Mouse (Mus musculus) liver, embryonic 14.5 days (tissue): ENCODE data around the gene Nup210. TPM values are rescaled to one million over a fixed set of nuclear protein-coding genes. Genes with fewer than 3 reads are reported as not detected.

ENCODE experiments used
- ATAC-seq: fragments of 200-750 bp; cut with Nextera tagmentation; 2 replicates; pipeline ENCODE4 v1.8.0; 2017; ENCODE audit warnings: moderate number of reproducible peaks, mild to moderate bottlenecking, moderate library complexity; ENCODE audit not compliant: insufficient read depth
- DNase-seq, 3 experiments: peaks; one replicate each; pipeline ENCODE4 v3.0.0-alpha.2; 2012 to 2013; ENCODE audit warnings: low read depth in 3 of 3, low spot score in 3 of 3
- H3K27ac ChIP-seq: fragments of 300-500 bp; sonication (generic); 2 replicates; pipeline ENCODE4 v1.5.1; 2014; ENCODE audit warnings: moderate library complexity, mild to moderate bottlenecking, control low read depth, inconsistent platforms
- H3K27me3 ChIP-seq: fragments of 300-500 bp; sonication (generic); 2 replicates; pipeline ENCODE4 v1.6.1; 2014; ENCODE audit warnings: mild to moderate bottlenecking, low read length, moderate library complexity; ENCODE audit not compliant: control insufficient read depth, insufficient read depth
- H3K36me3 ChIP-seq: fragments of 300-500 bp; sonication (generic); replicated peaks from 2 replicates; pipeline ENCODE4 v1.6.1; 2014; ENCODE audit warnings: low read depth; ENCODE audit not compliant: control insufficient read depth, insufficient read depth
- H3K4me1 ChIP-seq, 2 experiments: fragments of 200-500 bp in 1 of 2; fragments of 300-500 bp in 1 of 2; sonication (generic) in 1 of 2; replicated peaks; 2 replicates each; pipeline ENCODE4 v1.6.1; 2012 to 2014; ENCODE audit warnings: antibody characterized with exemption in 1 of 2, inconsistent platforms in 1 of 2, low read length in 1 of 2; ENCODE audit not compliant: control insufficient read depth in 2 of 2, insufficient read depth in 2 of 2
- H3K4me2 ChIP-seq: fragments of 300-500 bp; sonication (generic); 2 replicates; pipeline ENCODE4 v1.6.1; 2014; ENCODE audit warnings: low read depth, mild to moderate bottlenecking, control low read depth, moderate library complexity
- H3K4me3 ChIP-seq, 2 experiments: fragments of 200-500 bp in 1 of 2; fragments of 300-500 bp in 1 of 2; sonication (generic) in 1 of 2; 2 replicates each; pipeline ENCODE4 v1.5.1; 2012 to 2014; ENCODE audit warnings: low read depth in 2 of 2, low read length in 2 of 2, mild to moderate bottlenecking in 2 of 2, control low read depth in 1 of 2, inconsistent platforms in 1 of 2, moderate library complexity in 1 of 2; ENCODE audit not compliant: insufficient read depth in 1 of 2
- H3K9ac ChIP-seq: fragments of 300-500 bp; sonication (generic); replicated peaks from 2 replicates; pipeline ENCODE4 v1.6.1; 2014; ENCODE audit warnings: mild to moderate bottlenecking, control low read depth, moderate library complexity
- H3K9me3 ChIP-seq: fragments of 300-500 bp; sonication (generic); 2 replicates; pipeline ENCODE4 v1.6.1; 2016; ENCODE audit warnings: low read length, mixed read lengths; ENCODE audit not compliant: control insufficient read depth
- CTCF ChIP-seq: IDR thresholded peaks from 2 replicates; pipeline ENCODE4 v1.5.1; 2016; ENCODE audit warnings: antibody characterized with exemption, low read depth, control low read depth
- EP300 ChIP-seq: IDR thresholded peaks from 2 replicates; pipeline ENCODE4 v1.6.1; 2016; ENCODE audit warnings: antibody characterized with exemption, low read depth
- WGBS: fragments of 180-500 bp; shearing (Covaris S2); extraction: QIAGEN DNeasy Blood & Tissue Kit; methylation state at CpG from one replicate; pipeline ENCODE4 v1.1.7; 2014; ENCODE audit not compliant: insufficient replicate concordance; 5-methylcytosine and 5-hydroxymethylcytosine counted together
- polyA plus RNA-seq, 2 experiments: library from polyadenylated mRNA; depleted of rRNA in 1 of 2; stranded (reverse) in 1 of 2; unstranded in 1 of 2; fragments of >200 nt; fragmentation: Nextera tagmentation in 1 of 2; extraction: Ambion mirVana in 1 of 2; gene quantifications; 2 replicates each; pipeline versions ENCODE4 v1.2.1 to v1.2.3; 2012 to 2014

Nup210 gene
- polyA plus RNA-seq, 2 experiments: 32.4 to 35.1 TPM

DNA sequence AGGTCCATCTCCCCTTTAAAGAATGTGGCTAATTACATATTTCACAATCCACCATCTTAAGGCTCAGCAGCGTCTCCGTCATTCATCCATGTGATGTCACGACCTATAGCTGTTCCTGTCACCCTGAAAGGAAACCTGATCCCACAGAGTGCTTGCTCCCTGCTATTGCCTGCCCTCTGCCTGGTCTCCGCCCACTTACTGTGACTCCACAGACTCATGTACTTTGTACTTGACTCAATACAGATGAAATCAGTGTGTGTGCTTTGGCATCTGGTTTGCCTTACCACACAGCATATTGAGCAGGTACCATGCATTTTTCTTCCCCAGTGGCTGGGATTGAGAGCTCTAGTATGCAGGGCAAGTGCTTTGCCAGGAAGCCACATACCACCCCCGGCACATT, 45.7 kb upstream of the Nup210 start:
- no peaks in the 10 kb centered on the region for H3K9me3 ChIP-seq
- WGBS: 73% methylated on average over 5 of the region's 5 CpGs
- no peaks in the 10 kb centered on the region for H3K27me3 ChIP-seq
- TF ChIP-seq CTCF (no peak), EP300 (no peak)
- H3K4me2 ChIP-seq: peak overlapping the region; percentile 76
- peak in 1 of 3 experiments; percentile 45 for DNase-seq
- ATAC-seq: no peak
- H3K27ac ChIP-seq: peak overlapping the region; percentile 99
- peaks cover 77% of the 10 kb centered on the region in 2 experiments for H3K4me1 ChIP-seq
- H3K9ac ChIP-seq: no peak overlapping the region; the same call in 1 of the 2 replicates
- H3K4me3 ChIP-seq: no peak overlapping the region
- no peaks in the 10 kb centered on the region; the same call in 1 of the 2 replicates for H3K36me3 ChIP-seq

DNA sequence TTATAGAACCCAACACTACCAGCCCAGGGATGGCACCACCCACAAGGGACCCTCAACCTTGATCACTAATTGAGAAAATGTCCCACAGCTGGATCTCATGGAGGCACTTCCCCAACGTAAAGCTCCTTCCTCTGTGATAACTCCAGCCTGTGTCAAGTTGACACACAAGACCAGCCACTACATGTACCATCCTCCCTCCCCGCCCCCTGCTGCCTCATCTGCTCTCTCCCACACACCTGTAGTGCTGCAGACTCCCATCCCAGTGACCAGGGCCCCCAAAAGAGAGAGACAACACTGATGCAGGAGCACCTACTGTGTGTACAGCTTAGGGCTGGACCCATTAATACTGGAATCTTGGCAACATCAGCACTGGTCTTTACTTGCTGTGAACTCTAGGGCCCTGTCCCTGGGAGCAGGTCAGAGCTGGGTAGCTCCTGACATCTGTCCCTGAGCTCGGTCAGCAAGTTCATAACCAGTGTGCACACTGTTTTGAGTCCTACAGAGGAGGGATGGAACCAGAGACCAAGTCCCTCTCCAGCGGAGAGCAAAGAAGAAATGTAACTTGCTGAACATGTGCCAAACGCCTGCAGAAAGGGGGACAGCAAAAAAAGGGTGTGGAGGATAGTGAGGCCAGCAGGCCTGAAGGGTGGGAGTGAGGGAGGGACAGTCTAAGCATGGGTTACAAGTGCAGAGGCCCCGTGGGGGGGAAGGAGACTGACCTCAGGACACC, 45.0 kb upstream of the Nup210 start:
- H3K4me1 ChIP-seq: peaks cover 79 to 81% of the 10 kb centered on the region in 2 experiments
- WGBS: 69% methylated on average over 6 of the region's 6 CpGs
- DNase-seq (no peak), ATAC-seq (no peak)
- no peak for TF ChIP-seq EP300
- no peak for TF ChIP-seq CTCF
- no peaks in the 10 kb centered on the region for H3K9me3 ChIP-seq
- peak overlapping the region; percentile 27 for H3K4me2 ChIP-seq
- H3K27ac ChIP-seq: peak overlapping the region; percentile 99
- H3K4me3 ChIP-seq: no peak overlapping the region
- peak overlapping the region; percentile 25; the same call in 1 of the 2 replicates for H3K9ac ChIP-seq
- no peaks in the 10 kb centered on the region; the same call in 1 of the 2 replicates for H3K36me3 ChIP-seq
- H3K27me3 ChIP-seq: no peaks in the 10 kb centered on the region

DNA sequence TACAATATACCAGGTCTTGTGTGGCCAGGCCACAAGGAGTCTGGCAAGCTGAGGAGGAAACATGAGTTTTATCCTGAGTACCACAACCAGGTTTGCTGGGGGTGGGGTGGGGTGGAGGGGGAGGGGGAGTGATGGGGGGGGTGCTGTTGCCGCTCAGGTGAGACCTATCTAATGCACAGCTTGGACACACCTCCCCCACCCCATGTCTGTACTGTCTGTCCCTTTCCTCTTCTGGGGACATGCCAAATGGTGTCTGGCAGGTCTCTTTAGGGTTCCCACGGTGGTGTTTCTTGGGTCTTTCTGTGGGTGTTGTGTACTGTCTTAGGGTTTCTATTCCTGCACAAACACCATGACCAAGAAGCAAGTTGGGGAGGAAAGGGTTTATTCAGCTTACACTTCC, 44.3 kb upstream of the Nup210 start:
- Histone ChIP-seq H3K9me3 (no peaks in the 10 kb centered on the region), H3K4me3 (no peak overlapping the region), H3K9ac (no peak overlapping the region; the same call in 1 of the 2 replicates), H3K27ac (peak overlapping the region; percentile 99), H3K27me3 (no peaks in the 10 kb centered on the region), H3K4me2 (no peak overlapping the region), H3K36me3 (no peaks in the 10 kb centered on the region), H3K4me1 (peaks cover 84 to 86% of the 10 kb centered on the region in 2 experiments)
- TF ChIP-seq EP300: no peak
- no peak for TF ChIP-seq CTCF
- DNase-seq (no peak), ATAC-seq (no peak)
- WGBS: 74% methylated on average over 2 of the region's 2 CpGs

DNA sequence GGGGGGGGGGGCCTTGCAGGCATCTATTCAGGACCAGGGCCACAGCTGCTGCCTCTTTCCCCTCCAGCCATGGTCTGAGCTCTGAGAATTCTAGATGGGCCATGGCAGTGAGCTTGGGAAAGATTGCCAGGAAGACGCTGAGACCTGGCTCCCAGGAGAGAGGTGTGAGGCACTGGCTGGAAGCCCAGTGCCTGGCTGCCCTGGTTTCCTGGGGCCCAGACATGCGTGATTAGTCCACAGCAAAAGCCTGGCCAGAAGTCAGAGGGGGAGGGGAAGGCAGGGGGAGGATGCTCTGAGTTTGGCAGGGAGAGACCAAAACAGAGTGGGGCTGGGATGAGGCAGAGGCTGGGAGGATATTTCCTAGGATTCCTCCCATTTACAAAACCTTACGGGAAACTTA, 43.8 kb upstream of the Nup210 start:
- Histone ChIP-seq H3K4me2 (peak overlapping the region; percentile 82), H3K4me3 (no peak overlapping the region), H3K9me3 (no peaks in the 10 kb centered on the region), H3K36me3 (no peaks in the 10 kb centered on the region), H3K27me3 (no peaks in the 10 kb centered on the region), H3K27ac (peak overlapping the region; percentile 99), H3K9ac (peak overlapping the region; percentile 36), H3K4me1 (peaks cover 86 to 88% of the 10 kb centered on the region in 2 experiments)
- DNase-seq (no peak), ATAC-seq (no peak)
- 57% methylated on average over 3 of the region's 3 CpGs for WGBS
- TF ChIP-seq EP300: no peak
- no peak for TF ChIP-seq CTCF

DNA sequence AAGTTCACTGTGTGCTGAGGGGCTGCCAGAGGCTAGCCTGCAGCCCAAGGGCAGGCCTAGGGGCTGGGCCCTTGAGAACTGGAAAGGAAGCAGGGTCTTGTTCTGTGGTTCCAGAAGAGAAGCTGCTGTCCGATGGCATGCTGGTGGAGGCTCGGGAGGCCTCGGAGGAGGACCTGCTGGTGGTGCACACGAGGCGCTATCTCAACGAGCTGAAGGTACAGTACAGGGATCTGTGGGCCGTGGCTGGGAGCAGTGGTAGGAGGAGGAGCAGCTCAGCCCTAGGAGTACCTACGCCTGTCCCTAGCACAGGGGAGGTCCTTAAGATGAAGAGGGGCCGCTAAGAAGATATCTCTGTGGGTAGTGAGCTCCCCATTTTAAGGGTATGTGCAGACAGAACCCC, 42.4 kb upstream of the Nup210 start:
- peak overlapping the region; percentile 28 to 75 for H3K4me3 ChIP-seq
- peak; percentile 16; the same call in 1 of the 2 replicates for ATAC-seq
- 30% methylated on average over 9 of the region's 9 CpGs for WGBS

More for the DNA sequence above, 42.4 kb upstream of the Nup210 start:
- Histone ChIP-seq H3K36me3 (no peaks in the 10 kb centered on the region), H3K4me2 (peak overlapping the region; percentile 82), H3K9me3 (no peaks in the 10 kb centered on the region), H3K27me3 (no peaks in the 10 kb centered on the region), H3K9ac (peak overlapping the region; percentile 80), H3K4me1 (peaks cover 81 to 83% of the 10 kb centered on the region in 2 experiments), H3K27ac (peak overlapping the region; percentile 90)
- 0 out of 2 replicates have a peak, but pooled peaks have one; percentile 20 for TF ChIP-seq CTCF
- no peak for TF ChIP-seq EP300
- DNase-seq: no peak
